Mouse (Mus musculus): Measurements from ENCODE around the gene Tbkbp1. TPM values are rescaled to one million over a fixed set of nuclear protein-coding genes. Genes with fewer than 3 reads are reported as not detected.
A peak's percentile ranks its signal among the peaks of the same experiment; 100 is the strongest.

Tbkbp1 gene
- 10.4 and 12.1 TPM in 2 replicates for polyA plus RNA-seq (2012; rRNA removed)

GRCm38 (mm10) chr11:97151343-97151801 is at the start of gene Tbkbp1:
Tbkbp1 (minus strand) TSS chr11:97151495.
- Histone ChIP-seq H3K27ac (ENCODE audit: insufficient read depth, low read depth, low read length) (peak within 1 kb of the TSS; percentile 83), H3K4me3 (ENCODE audit: insufficient read depth, low read depth, low read length) (peak within 1 kb of the TSS; percentile 77), H3K27me3 (replicated peaks; ENCODE audit: control insufficient read depth, insufficient read depth, low read length) (no peaks in the 10 kb centered on the region; the same call in 1 of the 2 replicates), H3K4me1 (ENCODE audit: control insufficient read depth, insufficient read depth, low read length) (no peaks in the 10 kb centered on the region), H3K36me3 (ENCODE audit: control insufficient read depth, insufficient read depth, low read length) (no peaks in the 10 kb centered on the region)
- WGBS: 1% methylated on average over 39 of the region's 64 CpGs
- DNase-seq: no peak
- TF ChIP-seq POLR2A (IDR thresholded peaks at IDR 0.05; ENCODE audit: low read depth, low read length) (no peak), CTCF (conservative IDR thresholded peaks at IDR 0.05; ENCODE audit: insufficient read depth, insufficient read length, low read depth, low read length) (no peak)

- Histone ChIP-seq H3K4me3 (ENCODE audit: insufficient read depth, low read depth, low read length) (no peak overlapping the region), H3K27me3 (replicated peaks; ENCODE audit: control insufficient read depth, insufficient read depth, low read length) (no peaks in the 10 kb centered on the region), H3K4me1 (ENCODE audit: control insufficient read depth, insufficient read depth, low read length) (no peaks in the 10 kb centered on the region; the same call in 1 of the 2 replicates), H3K36me3 (ENCODE audit: control insufficient read depth, insufficient read depth, low read length) (no peaks in the 10 kb centered on the region), H3K27ac (ENCODE audit: insufficient read depth, low read depth, low read length) (no peak overlapping the region)
- WGBS: 75% methylated on average over 6 of the region's 6 CpGs
- TF ChIP-seq POLR2A (IDR thresholded peaks at IDR 0.05; ENCODE audit: low read depth, low read length): no peak
- TF ChIP-seq CTCF (conservative IDR thresholded peaks at IDR 0.05; ENCODE audit: insufficient read depth, insufficient read length, low read depth, low read length): no peak
- DNase-seq: no peak
These were observed 48.2 kb upstream of the Tbkbp1 start for GRCm38 (mm10) chr11:97199519-97199918.

- H3K4me3 ChIP-seq (ENCODE audit: insufficient read depth, low read depth, low read length): no peak overlapping the region
- no peaks in the 10 kb centered on the region for H3K36me3 ChIP-seq (ENCODE audit: control insufficient read depth, insufficient read depth, low read length)
- no peaks in the 10 kb centered on the region for H3K27me3 ChIP-seq (replicated peaks; ENCODE audit: control insufficient read depth, insufficient read depth, low read length)
- WGBS: 23% methylated on average over 5 of the region's 5 CpGs
- H3K4me1 ChIP-seq (ENCODE audit: control insufficient read depth, insufficient read depth, low read length): no peaks in the 10 kb centered on the region; the same call in 1 of the 2 replicates
- H3K27ac ChIP-seq (ENCODE audit: insufficient read depth, low read depth, low read length): no peak overlapping the region
- no peak for TF ChIP-seq POLR2A (IDR thresholded peaks at IDR 0.05; ENCODE audit: low read depth, low read length)
- TF ChIP-seq CTCF (conservative IDR thresholded peaks at IDR 0.05; ENCODE audit: insufficient read depth, insufficient read length, low read depth, low read length): peak; percentile 76
- DNase-seq: peak; percentile 57
These were observed 47.3 kb upstream of the Tbkbp1 start for GRCm38 (mm10) chr11:97198601-97199000.

- Histone ChIP-seq H3K27me3 (replicated peaks; ENCODE audit: control insufficient read depth, insufficient read depth, low read length) (no peaks in the 10 kb centered on the region), H3K4me3 (ENCODE audit: insufficient read depth, low read depth, low read length) (no peak overlapping the region), H3K36me3 (ENCODE audit: control insufficient read depth, insufficient read depth, low read length) (no peaks in the 10 kb centered on the region), H3K4me1 (ENCODE audit: control insufficient read depth, insufficient read depth, low read length) (no peaks in the 10 kb centered on the region; the same call in 1 of the 2 replicates), H3K27ac (ENCODE audit: insufficient read depth, low read depth, low read length) (no peak overlapping the region)
- no peak for DNase-seq
- no peak for TF ChIP-seq POLR2A (IDR thresholded peaks at IDR 0.05; ENCODE audit: low read depth, low read length)
- no peak for TF ChIP-seq CTCF (conservative IDR thresholded peaks at IDR 0.05; ENCODE audit: insufficient read depth, insufficient read length, low read depth, low read length)
- 66% methylated on average over 8 of the region's 8 CpGs for WGBS
These were observed 45.7 kb upstream of the Tbkbp1 start for GRCm38 (mm10) chr11:97197021-97197420.

GRCm38 (mm10) chr11:97196541-97196940 is 45.2 kb upstream of the Tbkbp1 start:
- no peak overlapping the region for H3K4me3 ChIP-seq (ENCODE audit: insufficient read depth, low read depth, low read length)
- peak; percentile 66 for DNase-seq
- no peaks in the 10 kb centered on the region for H3K27me3 ChIP-seq (replicated peaks; ENCODE audit: control insufficient read depth, insufficient read depth, low read length)
- 48% methylated on average over 12 of the region's 12 CpGs for WGBS
- TF ChIP-seq POLR2A (IDR thresholded peaks at IDR 0.05; ENCODE audit: low read depth, low read length): no peak
- TF ChIP-seq CTCF (conservative IDR thresholded peaks at IDR 0.05; ENCODE audit: insufficient read depth, insufficient read length, low read depth, low read length): no peak
- no peaks in the 10 kb centered on the region; the same call in 1 of the 2 replicates for H3K4me1 ChIP-seq (ENCODE audit: control insufficient read depth, insufficient read depth, low read length)
- H3K27ac ChIP-seq (ENCODE audit: insufficient read depth, low read depth, low read length): no peak overlapping the region
- no peaks in the 10 kb centered on the region for H3K36me3 ChIP-seq (ENCODE audit: control insufficient read depth, insufficient read depth, low read length)

GRCm38 (mm10) chr11:97192621-97192951 is 41.3 kb upstream of the Tbkbp1 start:
- no peak for DNase-seq
- H3K4me1 ChIP-seq (ENCODE audit: control insufficient read depth, insufficient read depth, low read length): no peaks in the 10 kb centered on the region; the same call in 1 of the 2 replicates
- H3K27me3 ChIP-seq (replicated peaks; ENCODE audit: control insufficient read depth, insufficient read depth, low read length): no peaks in the 10 kb centered on the region
- no peaks in the 10 kb centered on the region for H3K36me3 ChIP-seq (ENCODE audit: control insufficient read depth, insufficient read depth, low read length)
- TF ChIP-seq POLR2A (IDR thresholded peaks at IDR 0.05; ENCODE audit: low read depth, low read length) (no peak), CTCF (conservative IDR thresholded peaks at IDR 0.05; ENCODE audit: insufficient read depth, insufficient read length, low read depth, low read length) (no peak)
- H3K27ac ChIP-seq (ENCODE audit: insufficient read depth, low read depth, low read length): no peak overlapping the region
- no peak overlapping the region for H3K4me3 ChIP-seq (ENCODE audit: insufficient read depth, low read depth, low read length)

GRCm38 (mm10) chr11:97191915-97192620 is 40.8 kb upstream of the Tbkbp1 start:
- no peak overlapping the region for H3K27ac ChIP-seq (ENCODE audit: insufficient read depth, low read depth, low read length)
- no peaks in the 10 kb centered on the region for H3K27me3 ChIP-seq (replicated peaks; ENCODE audit: control insufficient read depth, insufficient read depth, low read length)
- no peaks in the 10 kb centered on the region; the same call in 1 of the 2 replicates for H3K4me1 ChIP-seq (ENCODE audit: control insufficient read depth, insufficient read depth, low read length)
- TF ChIP-seq CTCF (conservative IDR thresholded peaks at IDR 0.05; ENCODE audit: insufficient read depth, insufficient read length, low read depth, low read length): no peak
- TF ChIP-seq POLR2A (IDR thresholded peaks at IDR 0.05; ENCODE audit: low read depth, low read length): no peak
- 75% methylated on average over 6 of the region's 6 CpGs for WGBS
- no peak overlapping the region for H3K4me3 ChIP-seq (ENCODE audit: insufficient read depth, low read depth, low read length)
- no peak for DNase-seq
- no peaks in the 10 kb centered on the region for H3K36me3 ChIP-seq (ENCODE audit: control insufficient read depth, insufficient read depth, low read length)
